8 mouse cellular contexts compared by ENCODE assay signal in the genomic region with DNA sequence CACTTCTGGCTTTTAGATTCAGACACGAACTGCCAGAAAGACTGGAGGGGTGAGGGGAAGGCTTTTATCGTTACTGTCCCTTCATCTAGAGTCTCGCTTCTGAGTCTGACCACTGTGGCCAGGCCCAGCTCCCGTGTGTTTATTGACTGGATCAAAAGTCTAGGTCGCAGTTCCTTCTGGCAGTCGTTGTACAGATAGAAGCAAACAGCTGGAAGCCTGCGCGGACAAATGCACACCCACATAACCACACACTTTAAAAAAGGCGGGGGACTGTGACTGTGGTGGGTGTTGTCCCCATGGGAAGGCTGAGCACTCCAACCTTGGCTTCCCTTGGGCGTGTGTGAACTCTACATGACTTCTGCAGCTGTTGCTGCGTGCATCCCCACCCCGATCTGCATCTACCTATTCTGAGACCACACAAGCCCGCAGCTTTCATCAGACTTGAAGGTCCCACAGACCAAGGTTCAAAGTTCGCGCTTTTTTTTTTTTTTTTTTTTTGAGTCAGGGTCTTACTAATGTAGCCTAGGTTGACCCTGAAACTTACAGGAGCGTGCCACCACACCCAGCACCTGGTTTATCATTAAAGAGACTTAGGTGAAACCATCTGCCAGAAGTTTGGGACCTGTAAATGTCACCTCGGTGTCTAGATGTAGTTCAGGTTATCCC. TPM values are rescaled to one million over a fixed set of nuclear protein-coding genes. Genes with fewer than 3 reads are reported as not detected.
DNase-seq lines count a peak whose midpoint lies in the region; TF ChIP-seq lines count a peak whose summit lies in the region.

No protein-coding gene starts in this region.

- WGBS in heart, adult 2 months, result 20% methylated on average over 17 of the region's 17 CpGs

- H3K27ac ChIP-seq in heart, adult 2 months, result peak overlapping the region; percentile 87

- TF ChIP-seq EP300 in heart, adult 2 months (IDR thresholded peaks at IDR 0.05; ENCODE audit: insufficient read depth, low read depth, low read length), result peak; percentile 51; the same call in 1 of the 2 replicates

- H3K4me1 ChIP-seq in heart, adult 2 months (ENCODE audit: control insufficient read depth, insufficient read depth, low read length), result peaks cover 15% of the 10 kb centered on the region

- intact Hi-C loops in heart, adult 2 months (cut with DNase I), result loop anchor here (1.0 to 5.0 kb wide), 6 partner anchors 57 to 277 kb away; no protein-coding TSS in a partner anchor

- H3K27me3 ChIP-seq in heart, adult 2 months (ENCODE audit: control insufficient read depth, insufficient read depth, low read length), result no peaks in the 10 kb centered on the region

- H3K4me3 ChIP-seq in heart, adult 2 months, result peak overlapping the region; percentile 43

- no peak for TF ChIP-seq POLR2A in heart, adult 2 months (IDR thresholded peaks at IDR 0.05; ENCODE audit: insufficient read depth, low read depth, low read length)

- DNase-seq in gastrocnemius, adult 18-20 months (ENCODE audit: low spot score), result peak; percentile 51
- no peak for DNase-seq in gastrocnemius, postnatal 10 days
- peak; percentile 18 to 32 for DNase-seq in cerebellum, postnatal 10 days
- DNase-seq in heart, adult 2 months, result peak; percentile 64 to 69
- peak; percentile 63 for DNase-seq in kidney, adult 11 months
- peak; percentile 61 to 75 for DNase-seq in lung, adult 18-20 months
- DNase-seq in skeletal muscle tissue, adult 2 months (ENCODE audit: low read depth, low spot score), result peak; percentile 49
- no peak for DNase-seq in layer of hippocampus, postnatal 36 days

- no peak for TF ChIP-seq CTCF in heart, adult 2 months (IDR thresholded peaks at IDR 0.05)

- peaks cover 4% of the 10 kb centered on the region for H3K36me3 ChIP-seq in heart, adult 2 months (ENCODE audit: control insufficient read depth, insufficient read depth, low read length)

- H3K9ac ChIP-seq in heart, adult 2 months (ENCODE audit: low read depth, low read length), result peak overlapping the region; percentile 5; the same call in 1 of the 2 replicates

- no peaks in the 10 kb centered on the region for H3K79me2 ChIP-seq in heart, adult 2 months (replicated peaks; ENCODE audit: control insufficient read depth, insufficient read depth, low read length)

RNA-seq across cellular contexts. Expression of gene Hes1, which starts 54.5 kb away (rescaled TPM):
- 10 to 100 TPM in 1 of 2 experiments, 1 to 10 TPM in 1; 7.6 to 13.0 TPM for total RNA-seq in gastrocnemius, adult 18-20 months (2021)
- 10 to 100 TPM; 19.1 to 24.6 TPM for total RNA-seq in gastrocnemius, postnatal 10 days (2021)
- total RNA-seq in heart, adult 2 months (2021), result 10 to 100 TPM; 16.2 to 21.4 TPM
- polyA plus RNA-seq in heart, adult 2 months (2012; rRNA removed), result 27.1 and 44.6 TPM in 2 replicates
- total RNA-seq in layer of hippocampus, postnatal 36 days (2021), result 10 to 100 TPM; 18.9 to 23.3 TPM

Comparison
In these comparisons a context has a peak if more than half of its experiments do, and no peak if none do; other contexts are left out.
1. DNase-seq: peak in gastrocnemius, adult 18-20 months (single experiment), cerebellum, postnatal 10 days (2 of 2), heart, adult 2 months (2 of 2), kidney, adult 11 months (single experiment), lung, adult 18-20 months (2 of 2) and skeletal muscle tissue, adult 2 months (single experiment); none in gastrocnemius, postnatal 10 days (single experiment) and layer of hippocampus, postnatal 36 days (0 of 2).